Mouse (Mus musculus): ENCODE measurements at regions not wholly inside any gene's neighbourhood (a gene's known extent, or its start where the extent isn't known, plus 50 kb on each side); places are given as distances from the start of the nearest gene placed in this dataset.

DNA sequence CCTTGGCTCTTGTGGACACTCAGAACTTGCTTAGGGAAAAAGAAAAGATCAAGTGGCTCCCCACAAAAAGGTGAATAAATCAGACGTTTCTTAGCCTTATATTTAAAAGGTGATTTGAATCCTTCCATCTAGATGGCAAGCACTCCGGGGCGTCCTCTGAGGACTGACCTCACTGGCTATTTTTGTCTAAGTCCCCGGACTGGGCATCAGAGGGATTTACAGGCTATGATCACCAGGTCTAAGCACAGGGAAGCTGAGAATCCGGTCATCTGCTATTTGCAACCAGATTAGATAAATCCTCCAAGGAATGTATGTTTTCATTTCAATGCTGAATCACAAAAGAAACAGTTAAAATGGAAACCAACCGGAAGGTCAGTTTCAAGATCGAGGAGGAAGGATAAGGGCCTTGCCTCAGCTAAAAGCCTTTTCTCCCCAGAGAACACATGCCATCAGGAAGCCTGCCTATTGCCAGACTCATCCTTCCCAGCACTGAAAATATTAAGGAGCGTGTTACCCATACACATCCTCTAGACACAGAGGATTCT is 342.1 kb downstream of the Lpin1 start:
- no peak for ATAC-seq

- no peak for ATAC-seq
These were observed 349.3 kb downstream of the Lpin1 start for GRCm38 (mm10) chr12:16261465-16261864.

DNA sequence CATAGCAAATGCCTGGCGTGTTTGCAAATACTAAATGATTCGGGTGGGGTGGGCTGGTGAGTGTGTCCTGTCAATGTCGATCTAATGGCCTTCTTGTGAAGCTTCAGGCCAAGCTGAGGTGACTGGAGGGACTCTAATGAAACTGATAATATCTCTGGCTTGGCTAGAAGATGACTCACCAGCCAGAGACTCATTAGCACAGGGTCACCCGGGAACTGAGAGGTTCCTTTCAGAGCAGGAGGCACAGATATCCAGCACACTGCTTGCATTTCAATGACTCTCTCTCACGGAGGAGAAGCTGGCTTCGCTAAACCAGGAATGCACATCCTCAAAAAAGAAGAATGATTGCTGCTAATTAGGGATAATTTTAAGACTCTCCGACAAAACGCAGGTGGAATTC is 349.8 kb downstream of the Lpin1 start:
- ATAC-seq = no peak

DNA sequence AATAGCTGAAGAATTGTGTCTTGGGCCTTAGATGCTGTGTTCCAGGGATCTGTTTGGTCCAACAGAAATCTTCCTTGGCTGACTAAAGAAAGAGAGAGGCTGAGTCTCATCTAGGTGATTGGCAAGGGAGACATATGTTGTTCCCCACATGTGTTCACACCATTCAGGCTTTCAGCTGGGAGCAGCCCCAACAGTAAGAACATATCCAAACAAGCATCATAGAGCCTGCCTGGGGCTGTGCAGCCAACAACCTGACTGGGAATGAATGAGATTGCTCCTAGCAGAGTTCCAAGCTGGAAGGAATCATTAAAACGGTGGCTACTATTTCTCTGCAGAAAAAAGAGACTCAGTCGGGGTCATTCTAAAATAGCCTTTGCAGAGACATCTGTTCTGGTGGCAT is 350.3 kb downstream of the Lpin1 start:
- no peak for ATAC-seq

DNA sequence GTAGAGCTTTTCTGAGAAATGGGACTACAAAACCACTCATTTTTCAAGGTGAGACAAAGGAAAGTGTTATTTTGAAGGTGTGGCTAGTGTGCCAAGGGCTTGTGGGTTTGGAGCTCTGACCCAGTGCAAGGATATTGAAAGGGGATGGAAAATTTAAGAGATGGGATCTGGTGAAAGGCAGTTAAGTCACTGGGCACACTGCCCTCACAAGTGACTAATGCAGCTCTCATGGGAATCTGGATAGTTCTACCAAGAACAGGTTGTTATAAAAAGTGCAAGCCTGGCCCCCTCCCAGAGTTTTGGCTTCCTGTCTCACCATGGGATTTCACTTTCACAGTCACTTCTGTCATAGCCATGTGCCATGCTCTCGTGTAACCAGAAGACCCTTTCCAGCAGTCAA is 360.1 kb downstream of the Lpin1 start:
- no peak for ATAC-seq

DNA sequence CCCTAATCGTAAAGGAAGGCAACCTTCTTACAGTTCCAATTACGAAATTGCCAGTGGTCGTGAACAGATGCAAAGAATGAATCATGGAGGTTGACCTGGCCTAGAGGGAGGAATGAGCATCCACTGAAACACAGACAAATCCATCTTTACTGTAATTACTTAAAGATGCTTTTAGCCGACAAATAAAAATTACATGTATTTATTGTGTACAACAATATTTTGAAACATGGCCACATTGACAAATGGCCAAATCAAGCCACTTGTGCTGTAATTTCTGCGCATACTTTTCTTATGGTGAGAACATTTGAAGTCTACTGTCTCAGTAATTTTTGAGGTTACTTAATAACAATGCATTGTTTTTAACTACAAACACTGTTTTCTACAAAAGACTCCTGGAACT is 360.7 kb downstream of the Lpin1 start:
- no peak for ATAC-seq

DNA sequence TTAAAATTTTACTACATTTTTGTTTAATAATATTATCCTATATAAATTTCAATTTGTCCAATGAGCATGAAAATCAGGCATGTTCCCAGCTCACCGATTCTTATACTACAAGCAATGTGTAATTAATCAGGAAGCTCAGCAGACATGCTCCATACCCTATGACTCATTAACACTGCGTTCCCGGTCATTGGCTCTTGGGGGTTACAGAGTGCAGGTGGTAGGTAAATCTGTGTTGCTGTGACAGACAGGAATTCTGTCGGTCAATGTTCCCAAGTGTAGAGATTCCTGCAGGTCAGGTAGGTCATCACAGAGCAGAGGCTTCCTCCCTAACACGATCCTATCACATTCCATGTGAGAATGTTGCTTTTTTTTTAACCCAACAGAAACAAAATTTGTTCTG is 371.0 kb downstream of the Lpin1 start:
- ATAC-seq = no peak

DNA sequence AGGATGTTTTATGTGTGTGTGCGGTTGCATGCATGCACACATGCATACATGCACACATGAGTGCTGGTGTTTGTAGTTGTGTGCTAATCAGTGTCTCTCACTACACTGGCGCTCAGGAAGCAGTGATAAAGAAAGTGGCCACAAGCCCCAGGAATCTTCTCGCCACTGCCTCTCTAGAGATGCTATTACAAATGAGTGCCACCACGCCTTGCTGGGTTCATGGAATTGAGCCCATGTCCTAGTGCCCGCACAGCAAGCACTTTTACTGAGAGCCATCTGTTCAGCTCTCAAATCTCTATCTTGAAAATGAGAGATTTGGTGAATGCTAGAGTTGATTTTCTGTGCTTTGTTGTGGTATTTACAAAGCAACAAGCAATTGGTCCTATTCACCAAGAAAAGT is 373.3 kb downstream of the Lpin1 start:
- no peak for ATAC-seq

DNA sequence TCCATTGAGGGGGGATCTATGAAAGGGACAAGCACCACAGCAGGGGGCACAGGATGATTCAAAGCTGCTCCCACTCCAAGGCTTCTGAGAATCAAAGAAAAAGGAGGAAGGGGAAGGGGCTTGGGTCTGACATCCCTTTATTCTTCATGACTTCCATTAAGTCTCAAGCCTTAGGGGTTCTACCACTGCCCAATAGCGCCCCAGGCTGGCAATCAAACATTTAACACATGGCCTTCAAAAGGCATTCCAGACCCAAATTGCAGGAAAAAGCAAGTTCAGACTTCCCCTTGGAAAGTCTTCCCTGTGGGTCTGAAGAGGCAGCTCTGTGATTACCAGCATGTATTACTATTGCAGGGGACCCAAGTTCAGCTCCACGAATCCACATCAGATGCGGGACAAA is 377.2 kb downstream of the Lpin1 start:
- ATAC-seq = no peak

DNA sequence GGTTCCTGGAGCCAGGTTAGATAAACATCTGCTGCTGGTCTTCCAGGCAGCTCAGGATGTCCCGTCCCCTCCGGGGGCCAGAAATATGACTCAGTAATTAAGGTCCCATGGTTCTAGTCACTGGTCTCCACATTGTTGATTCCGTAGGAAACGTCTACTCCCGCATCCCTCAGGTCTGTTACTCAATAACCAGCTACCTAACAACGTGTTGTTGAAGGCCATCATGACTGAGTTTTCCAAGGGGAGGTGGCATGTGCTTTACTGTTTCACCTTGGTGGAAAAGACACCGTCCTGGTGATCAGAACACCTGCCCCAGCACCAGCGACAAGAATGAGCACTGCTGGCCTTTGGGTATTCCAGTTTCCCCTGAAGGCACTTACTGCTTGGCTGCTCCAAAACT is 377.9 kb downstream of the Lpin1 start:
- ATAC-seq = no peak

- ATAC-seq = no peak
These were observed 378.7 kb downstream of the Lpin1 start for GRCm38 (mm10) chr12:16232051-16232450.

DNA sequence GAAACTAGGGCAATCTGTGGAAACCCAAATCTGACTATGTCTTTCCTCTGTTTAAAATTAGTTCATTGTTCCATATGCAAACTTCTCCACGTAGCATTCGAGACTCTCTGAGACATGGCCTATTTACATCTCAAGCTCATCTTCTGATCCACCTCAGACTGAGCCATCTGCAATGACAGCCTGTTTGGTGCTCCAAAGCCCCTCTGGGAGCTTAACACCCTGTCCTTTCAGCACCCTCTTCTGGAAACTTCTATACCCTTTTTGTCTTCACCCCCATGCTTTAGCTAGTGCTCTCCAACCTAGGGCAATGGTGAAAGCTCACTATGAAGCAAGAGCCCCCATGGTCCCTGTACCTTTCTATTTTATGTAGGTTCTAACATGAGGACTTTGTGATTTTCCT is 379.7 kb downstream of the Lpin1 start:
- peak; percentile 52 for ATAC-seq

GRCm38 (mm10) chr12:16225428-16225827 is 385.3 kb downstream of the Lpin1 start:
- no peak for ATAC-seq

DNA sequence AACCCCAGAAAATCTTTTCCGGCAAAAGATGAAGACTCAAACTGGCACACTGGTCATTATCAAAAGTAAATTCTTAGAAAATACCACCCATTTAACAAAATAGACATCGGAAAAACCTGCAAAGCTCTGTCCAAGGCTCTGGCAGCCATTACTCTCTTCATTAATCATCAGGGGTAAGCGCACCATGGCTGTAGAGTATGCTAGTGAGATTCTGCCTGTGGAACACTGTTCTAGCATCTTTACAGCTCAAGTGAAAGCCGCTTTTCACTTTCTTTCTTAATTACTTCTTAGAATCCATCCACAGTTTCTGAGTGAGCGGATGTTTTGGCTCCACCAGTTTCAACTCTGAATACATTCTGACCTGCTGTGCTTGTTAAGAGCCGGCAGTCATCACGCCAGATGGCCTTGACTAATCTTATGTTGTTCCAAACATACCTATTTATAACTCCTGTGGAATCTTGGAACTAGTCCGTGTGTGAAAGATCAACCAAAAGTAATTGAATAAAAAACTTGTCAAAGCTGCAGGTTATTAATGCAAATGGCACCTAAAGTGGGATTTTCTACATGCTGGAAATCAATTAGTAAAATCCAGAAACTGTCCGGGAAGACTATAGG is 387.8 kb downstream of the Lpin1 start:
- ATAC-seq = no peak

- no peak for ATAC-seq
These were observed 388.6 kb downstream of the Lpin1 start for GRCm38 (mm10) chr12:16222205-16222604.

- no peak for ATAC-seq
These were observed 389.6 kb downstream of the Lpin1 start for GRCm38 (mm10) chr12:16221142-16221541.

- no peak for ATAC-seq
These were observed 390.2 kb downstream of the Lpin1 start for GRCm38 (mm10) chr12:16220561-16220960.

GRCm38 (mm10) chr12:16218906-16219305 is 391.9 kb downstream of the Lpin1 start:
- ATAC-seq = no peak

GRCm38 (mm10) chr12:16210553-16210952 is 393.8 kb upstream of the Trib2 start:
- ATAC-seq = peak; percentile 56

DNA sequence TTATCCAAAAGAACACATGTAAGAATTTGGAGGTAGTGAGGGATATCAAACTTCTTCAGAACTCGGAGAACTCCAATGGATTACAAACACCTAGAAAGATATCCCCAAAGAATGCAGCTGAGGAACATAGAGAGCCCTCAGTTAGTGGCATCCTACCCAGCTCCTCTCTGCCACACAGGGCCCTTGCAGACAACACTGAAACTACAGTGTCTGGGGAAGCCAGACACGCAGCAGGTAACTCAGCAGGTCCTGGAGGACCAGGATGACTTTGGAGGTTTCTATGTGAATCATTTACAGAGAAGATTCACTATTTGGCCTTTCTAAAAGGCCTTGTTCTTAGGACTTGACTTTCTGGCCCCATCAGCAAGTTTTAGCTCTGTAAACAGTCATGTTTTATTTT is 393.4 kb upstream of the Trib2 start:
- ATAC-seq = no peak

DNA sequence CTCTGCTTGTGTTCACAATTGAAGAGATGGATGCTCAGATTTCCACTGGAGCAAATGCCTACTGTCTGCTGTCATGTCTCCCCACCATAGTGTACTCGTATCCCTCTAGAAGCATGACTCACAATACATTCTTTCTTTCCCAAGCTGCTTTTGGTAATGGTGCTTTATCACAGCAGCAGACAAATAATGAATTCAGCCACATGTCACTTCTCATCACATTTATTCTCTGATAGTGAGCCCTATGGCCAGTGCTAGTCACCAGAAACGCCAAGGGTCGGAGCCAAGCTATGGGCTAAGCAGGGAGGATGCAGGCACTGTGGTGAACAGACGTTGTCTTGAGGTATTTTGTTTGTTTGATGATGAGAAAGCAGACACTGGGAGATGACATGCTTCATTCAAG is 388.2 kb upstream of the Trib2 start:
- ATAC-seq = no peak

- no peak for ATAC-seq
These were observed 380.2 kb upstream of the Trib2 start for GRCm38 (mm10) chr12:16196917-16197316.

GRCm38 (mm10) chr12:16191803-16192389 is 375.2 kb upstream of the Trib2 start:
- peak; percentile 81 for ATAC-seq

- no peak for ATAC-seq
These were observed 374.0 kb upstream of the Trib2 start for GRCm38 (mm10) chr12:16190706-16191105.

- ATAC-seq = no peak
These were observed 372.7 kb upstream of the Trib2 start for GRCm38 (mm10) chr12:16189441-16189840.
